Mouse (Mus musculus) kidney, postnatal 10 days (tissue): Measurements from ENCODE around the gene Slc6a16.

Source experiments
- DNase-seq: peaks from one replicate; pipeline ENCODE4 v3.0.0; 2021; ENCODE audit warnings: mixed read lengths

Slc6a16 gene

DNA sequence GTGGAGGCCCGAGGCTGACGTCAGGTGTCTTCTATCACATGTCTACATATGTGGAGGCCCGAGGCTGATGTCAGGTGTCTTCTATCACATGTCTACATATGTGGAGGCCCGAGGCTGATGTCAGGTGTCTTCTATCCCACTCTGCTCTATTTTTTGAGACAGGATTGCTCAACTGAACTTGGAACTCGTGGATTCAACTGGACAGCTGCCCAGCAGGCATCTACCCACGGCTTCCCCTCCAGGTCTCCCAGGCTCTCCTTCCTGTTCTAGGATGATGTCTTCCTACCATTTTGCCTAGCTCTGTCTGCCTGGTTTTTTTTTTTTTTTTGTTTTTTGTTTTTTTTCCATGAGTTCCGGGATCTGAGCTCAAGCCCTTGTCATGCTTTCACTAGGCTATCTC lies 14.9 kb downstream of the Slc6a16 start:
- DNase-seq: peak; percentile 34

DNA sequence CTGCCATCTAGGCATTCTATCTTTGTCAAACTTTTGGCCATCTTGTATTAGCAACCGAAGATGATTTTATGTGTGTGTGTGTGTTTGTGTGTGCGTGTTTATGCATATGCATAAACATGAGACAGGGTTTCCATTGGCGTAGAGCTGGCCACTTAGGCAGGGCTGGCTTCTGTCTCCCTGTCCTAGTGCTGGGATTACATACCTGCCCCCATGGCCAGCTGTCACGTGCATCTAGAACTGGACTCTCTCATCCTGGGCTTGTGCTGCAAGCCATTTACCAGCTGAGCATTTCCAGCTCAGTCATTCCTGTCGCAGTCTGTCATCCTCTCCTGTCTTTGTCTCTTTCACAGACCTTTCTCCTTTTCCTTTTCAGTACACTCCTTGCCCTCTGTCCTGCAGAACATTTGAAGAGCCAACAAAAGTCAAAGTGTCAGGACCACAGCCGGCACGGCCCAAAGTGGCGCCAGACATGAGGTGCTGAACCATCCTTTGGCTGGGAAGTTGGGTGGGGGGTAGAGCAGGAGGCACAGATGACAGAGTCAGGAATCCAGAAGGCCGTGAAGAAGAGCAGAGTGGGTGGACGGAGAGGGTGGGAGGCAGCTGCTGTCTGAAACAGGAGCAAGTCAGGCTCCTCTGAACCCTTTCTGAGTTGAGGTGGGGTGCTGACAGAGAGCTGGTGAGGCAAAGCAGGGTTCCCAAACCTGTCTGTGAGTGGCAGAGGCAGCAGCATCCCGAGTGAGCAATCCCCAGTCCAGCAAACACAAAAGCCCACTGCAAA lies 16.4 kb downstream of the Slc6a16 start:
- no peak for DNase-seq

DNA sequence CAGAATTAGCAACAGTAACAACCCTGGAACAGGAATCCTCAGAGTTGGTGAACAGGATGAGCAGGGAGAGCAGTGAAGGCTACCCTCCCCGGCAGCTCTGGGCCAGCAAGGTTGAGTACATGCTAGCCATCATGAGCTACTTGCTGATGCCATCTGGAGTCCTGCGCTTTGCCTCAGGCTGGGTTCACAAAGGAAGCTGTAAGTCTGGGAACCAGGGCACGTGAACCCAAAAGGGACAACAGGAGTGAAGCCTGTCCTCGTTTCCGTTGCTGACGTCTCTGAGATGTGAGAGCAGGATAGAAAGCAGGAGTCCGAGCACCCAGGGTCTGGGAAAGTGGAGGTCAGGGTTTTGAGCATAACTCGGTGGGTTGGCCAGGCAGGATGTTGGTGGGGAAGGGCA lies 18.4 kb downstream of the Slc6a16 start:
- no peak for DNase-seq

DNA sequence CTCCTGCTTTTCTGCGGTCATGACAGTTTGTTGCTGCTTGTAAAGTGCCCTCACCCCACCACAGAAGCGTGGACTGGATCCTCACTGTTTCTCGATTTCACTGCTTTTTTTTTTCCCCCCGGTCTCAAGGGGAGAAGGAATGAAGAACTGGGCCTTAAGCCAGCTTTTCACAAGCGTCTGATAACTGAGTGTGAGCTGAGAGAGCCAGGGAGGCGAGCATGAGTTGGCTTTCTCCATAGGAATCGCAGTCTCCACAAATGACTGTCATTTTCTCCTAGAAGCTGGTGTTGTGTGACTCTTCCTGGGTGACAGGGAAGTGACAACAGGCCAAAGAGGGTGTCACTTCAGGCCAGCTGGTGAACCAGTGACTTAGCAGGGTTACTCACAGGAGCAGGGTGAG lies 21.4 kb downstream of the Slc6a16 start:
- no peak for DNase-seq

DNA sequence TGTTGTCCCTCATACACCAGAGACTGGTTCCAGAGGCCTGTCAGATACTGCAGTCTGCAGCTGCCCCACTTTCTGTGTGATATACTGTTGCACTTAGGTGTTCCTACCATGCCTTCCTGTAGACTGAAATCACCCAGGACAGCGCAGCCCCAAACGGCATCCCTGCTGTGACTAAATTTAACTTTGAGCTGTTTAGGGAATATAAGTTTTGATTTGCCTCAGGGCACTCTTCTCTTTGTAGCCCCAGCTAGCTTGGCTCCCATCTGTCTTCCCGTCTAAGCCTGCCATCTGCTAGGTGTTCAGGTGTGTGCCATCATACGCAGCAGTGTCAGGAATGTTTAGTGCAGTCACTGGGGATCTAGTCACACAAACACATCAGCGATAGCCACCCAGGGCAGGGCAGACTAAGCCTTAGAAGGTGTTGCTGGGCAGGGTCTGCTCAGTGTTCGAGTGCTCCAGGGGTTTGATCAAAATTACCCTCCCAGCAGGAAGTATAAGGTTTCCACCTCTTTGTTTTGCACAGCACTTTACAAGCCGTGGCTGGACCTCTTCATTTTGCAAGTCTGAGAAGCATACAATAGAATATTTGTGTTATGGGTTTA lies 22.2 kb downstream of the Slc6a16 start:
- DNase-seq: no peak

DNA sequence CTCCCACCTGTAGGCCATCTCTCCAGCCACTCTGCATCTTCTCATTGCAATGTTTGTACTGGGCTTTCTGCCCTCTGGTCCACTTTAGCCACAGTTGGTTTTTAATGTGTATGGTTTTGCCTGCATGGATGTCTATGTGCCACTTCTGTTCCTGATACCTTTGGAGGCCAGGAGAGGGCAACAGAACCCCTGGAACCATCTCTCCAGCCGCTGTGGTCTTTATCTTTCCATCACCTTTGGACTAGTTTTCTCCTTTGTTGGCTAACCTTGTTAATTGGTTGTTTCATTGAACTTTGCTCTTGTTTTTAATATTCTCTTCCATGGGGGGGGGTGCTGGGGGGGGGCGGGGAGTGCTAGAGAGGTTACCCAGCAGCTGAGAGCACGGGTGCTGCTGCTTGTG lies 23.5 kb downstream of the Slc6a16 start:
- no peak for DNase-seq

DNA sequence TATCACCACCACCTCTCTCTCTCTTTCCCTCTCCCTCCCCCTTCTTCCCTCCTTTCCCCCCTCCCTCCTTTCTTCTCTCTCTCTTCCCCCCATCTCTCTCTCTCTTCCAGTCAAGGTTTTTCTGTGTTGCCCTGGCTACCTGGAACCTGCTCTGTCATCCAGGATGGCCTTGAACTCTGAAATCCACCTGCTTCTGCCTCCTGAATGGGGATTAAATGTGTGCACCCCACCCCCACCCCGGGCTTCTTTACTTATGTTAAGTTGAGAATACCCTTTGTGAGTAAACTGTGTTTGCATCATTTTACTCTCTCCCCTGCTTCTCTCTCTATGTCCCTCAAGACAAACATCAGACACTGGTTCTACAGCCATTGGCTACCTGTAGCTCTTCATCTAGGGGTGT lies 24.6 kb downstream of the Slc6a16 start:
- DNase-seq: no peak

DNA sequence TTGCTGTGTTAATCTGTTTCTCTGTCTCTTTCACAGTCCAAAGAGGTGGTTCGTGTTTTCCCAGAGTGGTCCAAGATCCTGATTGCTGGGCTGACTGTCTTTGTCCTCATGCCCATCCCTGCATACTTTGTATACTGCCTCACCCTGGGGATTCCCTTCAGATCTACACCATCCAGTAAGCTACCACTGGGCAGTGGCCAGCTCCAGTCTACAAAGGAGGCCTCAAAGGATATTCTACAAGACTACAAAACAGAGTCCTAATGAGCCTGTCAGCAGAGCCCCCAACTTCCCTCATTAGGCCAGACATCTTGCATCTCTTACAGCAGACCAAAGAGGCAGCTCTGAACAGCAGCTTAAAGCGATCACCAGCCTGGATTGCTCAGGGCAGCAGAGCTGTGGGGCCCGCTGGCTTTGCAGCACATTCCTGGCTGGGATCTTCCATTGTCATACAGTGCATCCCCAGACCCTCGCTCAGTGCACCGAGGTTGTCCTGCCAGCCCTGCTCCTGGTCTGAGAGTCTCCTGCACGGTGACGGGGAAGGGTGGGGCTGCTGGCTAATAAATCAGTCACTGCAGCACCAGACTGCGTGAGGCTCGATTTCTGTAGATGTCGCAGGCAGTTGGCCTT lies 32.0 kb downstream of the Slc6a16 start:
- no peak for DNase-seq

DNA sequence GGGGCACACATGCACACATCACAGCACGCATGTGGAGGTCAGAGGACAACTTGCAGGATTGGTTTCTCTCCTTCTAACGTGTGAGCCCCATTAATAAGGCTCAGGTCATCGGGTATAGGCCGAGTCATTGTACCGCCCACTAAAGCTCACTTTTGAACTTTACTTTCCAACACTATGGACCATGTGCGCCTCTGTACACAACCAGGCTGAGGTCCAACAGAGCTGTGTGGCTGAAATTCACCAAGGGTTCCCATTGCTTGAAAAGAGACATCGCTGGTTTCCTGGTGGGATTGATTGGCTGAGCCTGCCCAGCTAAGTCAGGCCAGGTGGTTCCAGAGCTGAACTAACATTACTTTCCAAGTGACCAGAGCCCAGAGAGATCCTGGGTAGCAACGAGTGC lies 32.8 kb downstream of the Slc6a16 start:
- no peak for DNase-seq

DNA sequence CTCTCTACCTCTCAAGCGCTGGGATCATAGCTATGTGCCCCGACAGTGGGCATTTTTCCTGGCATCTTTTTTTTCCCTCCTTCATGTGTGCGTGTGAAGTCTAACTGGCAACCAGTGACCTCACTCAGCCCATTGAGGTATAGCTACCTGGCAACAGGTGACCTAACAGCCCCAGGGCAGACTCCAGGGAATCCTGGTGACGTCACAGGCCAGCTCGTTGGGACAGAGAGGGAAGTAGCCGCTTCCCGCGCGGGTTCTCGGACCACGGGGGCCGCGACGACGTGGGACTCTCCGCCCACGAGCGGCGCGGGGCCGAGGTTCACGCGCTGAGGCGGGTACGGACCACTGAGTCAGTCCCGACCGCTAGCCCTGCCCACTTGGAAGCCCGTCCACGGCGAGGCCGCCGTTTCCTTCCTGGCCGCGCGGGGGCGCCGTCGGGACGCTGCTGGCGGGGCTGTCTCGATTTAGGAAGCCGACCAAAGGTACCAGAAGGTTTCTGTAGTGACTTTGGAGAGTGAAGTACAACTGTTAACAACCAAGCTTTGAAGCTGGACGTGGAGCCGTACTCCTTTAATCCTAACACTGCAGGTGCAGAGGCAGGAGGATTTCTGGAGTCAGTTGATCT lies 36.4 kb downstream of the Slc6a16 start, which contains the start of gene Slc6a21:
Gene Slc6a21 (plus strand): TSS at position 378 of the 625 bp plus-strand sequence.
- DNase-seq: peak; percentile 83

DNA sequence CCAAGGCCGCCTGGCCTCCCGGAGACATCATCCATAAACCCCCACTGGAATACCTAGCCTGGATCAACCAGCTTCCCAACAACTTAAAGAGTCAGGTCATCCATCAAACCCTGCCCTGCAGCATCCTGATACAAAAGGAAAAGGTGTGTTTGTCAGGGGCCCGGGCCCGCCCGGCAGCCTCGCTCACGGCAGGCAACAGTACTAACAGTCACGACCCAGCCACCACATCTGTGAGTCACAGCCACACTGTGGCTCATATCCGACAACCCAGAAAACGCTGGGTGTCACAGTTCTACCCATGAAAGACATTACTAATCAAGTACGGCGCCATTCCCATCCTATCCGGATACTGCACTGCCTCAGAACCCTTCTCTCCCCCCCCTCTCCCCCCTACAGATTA lies 45.6 kb downstream of the Slc6a16 start:
- DNase-seq: no peak

DNA sequence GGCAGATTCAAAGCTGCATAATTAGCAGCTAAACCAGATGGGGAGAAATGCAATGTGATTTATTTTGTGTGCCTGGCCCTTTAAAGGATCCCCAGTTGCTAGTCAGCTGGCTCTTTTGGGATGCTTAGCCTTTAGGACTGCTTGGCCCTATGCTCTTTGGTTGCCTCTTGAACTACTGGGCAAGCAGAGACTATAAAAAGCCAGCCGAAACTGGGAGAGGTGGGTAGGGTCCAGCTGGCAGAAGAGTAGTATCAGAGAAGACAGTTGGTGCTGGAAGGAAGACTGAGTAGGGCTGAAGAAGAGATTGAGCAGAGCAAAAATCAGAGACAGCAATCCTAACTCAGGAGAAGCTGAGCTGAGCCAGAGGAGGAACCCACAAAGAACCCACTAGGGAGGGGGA lies 55.7 kb downstream of the Slc6a16 start:
- no peak for DNase-seq

DNA sequence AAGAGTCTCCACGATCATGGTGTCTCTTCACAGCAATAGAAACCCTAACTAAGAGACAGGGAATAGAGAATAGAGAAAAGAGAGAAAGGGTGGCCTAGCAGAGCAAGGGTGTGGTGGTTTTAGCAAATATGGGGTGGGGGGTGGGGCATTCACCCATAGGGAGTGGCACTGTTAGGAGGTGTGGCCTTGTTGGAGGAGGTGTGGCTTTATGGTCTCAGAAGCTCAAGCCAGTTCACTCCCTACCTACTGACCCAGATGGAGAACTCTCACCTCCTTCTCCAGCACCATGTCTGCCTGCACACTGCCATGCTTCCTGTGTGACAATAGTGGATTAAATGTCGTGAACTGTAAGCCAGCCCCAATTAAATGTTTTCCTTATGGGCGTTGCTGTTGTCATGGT lies 56.7 kb downstream of the Slc6a16 start:
- no peak for DNase-seq

DNA sequence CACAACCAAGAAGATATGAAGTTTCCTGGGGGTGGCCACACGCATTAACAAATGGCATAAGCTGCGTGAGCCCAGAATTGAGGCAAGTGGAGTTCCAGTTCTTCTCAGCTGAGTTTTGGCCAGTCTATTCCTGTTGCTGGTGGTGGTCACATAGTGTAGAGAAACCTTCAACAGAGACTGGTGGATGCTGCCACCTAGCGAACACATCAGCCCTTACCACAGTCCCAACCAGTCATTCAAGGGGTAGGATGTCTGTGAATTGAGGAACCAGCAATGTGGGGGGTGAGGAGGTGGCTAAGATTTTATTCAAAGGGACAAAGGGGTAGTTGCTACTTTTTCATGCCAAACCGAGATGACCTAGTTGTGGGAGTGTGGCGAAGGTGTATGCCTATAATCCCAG lies 58.9 kb downstream of the Slc6a16 start:
- DNase-seq: peak; percentile 81

DNA sequence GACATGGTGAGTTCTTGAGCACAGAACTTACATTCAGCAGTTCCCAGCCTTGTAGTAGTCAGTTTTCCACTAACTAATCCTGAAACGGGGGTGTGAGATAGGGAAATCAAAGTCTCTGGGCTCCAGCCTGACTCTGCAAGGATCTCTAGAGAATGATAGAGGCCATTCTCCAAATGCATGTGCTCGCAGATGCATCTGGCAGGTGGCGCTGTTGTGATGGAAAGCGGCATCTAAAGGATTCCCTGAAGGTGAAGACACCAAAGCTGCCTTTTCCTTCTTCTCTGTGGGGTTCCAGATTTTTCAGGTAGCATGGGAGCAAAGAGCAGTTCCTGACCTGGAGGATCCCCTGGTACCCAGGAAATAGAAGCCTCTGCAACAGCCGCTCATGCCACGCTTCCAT lies 59.4 kb downstream of the Slc6a16 start:
- peak; percentile 86 for DNase-seq

DNA sequence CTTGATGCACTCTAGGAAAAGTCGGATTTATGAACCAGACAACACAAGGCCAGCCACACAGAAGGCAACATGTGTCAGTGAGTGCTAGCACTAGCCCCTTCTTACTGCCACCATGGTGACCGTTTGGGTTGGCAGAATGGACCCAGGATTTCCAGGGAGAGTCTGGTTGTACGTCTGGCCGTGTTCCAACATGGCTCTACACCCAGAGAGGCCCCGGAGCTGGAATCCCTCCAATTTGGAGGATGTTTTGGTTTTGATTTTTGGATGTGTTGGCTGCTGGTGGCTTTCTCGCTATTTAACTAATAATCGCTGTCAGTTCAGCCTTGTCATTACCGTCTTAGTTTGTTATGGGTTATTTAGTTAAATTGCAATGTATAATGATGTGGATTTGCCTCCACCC lies 61.7 kb downstream of the Slc6a16 start:
- DNase-seq: no peak

DNA sequence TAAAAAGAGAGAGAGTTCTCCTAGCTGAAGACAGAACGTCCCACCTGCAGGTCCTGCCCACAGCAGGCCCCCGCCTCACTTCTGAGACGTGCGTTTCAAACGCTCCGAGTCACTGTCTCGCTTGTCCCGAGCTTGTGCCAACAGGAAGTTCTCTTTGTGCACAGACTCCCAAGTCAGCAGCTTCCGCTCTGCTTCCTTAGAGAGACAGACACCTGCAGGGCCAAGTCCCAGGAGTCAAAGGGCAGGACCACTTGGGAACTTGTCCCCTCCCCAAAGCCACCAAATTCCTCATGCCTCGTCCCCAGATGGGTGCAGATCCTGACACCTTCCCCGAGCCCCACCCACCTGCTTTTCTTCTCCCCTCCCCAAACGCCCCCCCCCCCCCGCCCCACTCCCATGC lies 64.0 kb downstream of the Slc6a16 start:
- DNase-seq: no peak

DNA sequence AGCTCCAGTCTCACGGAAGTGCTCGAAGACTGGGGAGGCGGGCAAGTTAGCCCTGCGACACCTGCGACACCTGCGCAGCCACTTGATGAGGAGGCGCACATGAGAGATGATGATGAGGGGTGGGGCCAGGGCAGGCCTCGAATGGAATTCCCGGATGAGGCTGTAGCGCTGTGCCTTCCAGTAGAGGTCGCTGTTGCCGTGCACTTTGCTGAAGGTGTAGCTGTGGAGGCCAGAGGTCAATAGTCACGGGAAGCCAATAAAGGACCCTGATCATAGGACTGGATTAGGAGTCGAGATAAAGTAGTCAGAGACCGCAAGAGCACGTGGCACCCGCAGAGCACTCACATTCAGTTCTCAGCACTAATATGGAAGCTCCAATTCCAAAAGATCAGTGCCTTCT lies 64.4 kb downstream of the Slc6a16 start:
- DNase-seq: peak; percentile 77

DNA sequence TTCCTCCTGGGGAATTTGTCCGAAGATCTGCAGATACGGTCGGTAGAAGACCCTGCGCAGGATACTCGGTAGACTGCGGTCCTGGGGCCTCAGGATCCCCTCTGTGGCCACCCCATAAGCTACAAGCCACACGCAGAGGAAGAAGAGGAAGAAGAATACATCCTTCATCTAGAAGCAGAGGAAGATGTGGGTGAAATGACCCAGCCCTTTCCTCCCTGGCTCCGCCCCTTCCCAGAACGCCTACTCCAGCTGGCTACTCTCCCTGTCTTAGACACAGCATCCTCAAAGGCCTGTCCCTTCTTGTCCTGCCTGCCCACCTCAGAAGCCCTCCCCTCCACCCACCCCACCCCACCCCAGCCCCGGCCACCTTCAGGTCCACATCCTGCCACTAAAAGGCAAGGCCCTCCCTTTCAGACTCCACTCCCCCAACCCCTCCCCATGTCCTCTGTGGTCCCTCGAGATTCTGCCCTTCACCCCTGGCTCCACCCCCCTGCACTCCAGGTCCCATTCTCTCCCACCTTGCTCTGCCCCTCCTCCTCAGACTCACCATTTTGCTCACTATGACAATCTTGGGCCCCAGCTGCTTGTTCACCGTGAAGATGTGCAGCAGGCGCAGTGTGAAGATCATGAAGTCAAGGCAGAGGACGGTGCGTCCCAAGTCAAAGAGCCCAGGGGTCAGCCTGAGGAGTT lies 67.8 kb downstream of the Slc6a16 start:
- peak; percentile 52 for DNase-seq

DNA sequence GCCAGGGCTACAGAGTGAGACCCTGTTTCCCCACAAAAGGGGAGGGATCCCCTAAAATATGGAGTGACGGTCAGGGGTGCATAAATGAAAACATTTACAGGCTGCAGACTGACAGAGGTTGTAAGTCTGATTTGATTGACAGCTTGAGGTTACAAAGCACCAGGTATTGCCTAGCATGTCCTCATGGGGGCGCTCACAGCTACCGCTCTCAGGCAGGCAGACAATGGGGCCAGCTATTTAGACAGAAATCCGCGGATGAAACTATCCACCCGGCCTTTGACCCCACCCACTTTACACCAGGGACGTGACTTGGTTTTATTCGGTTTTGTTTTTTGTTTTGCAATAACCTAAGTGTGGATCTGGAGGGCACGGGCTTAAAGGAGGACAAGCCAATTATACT lies 68.6 kb downstream of the Slc6a16 start:
- peak; percentile 68 for DNase-seq

DNA sequence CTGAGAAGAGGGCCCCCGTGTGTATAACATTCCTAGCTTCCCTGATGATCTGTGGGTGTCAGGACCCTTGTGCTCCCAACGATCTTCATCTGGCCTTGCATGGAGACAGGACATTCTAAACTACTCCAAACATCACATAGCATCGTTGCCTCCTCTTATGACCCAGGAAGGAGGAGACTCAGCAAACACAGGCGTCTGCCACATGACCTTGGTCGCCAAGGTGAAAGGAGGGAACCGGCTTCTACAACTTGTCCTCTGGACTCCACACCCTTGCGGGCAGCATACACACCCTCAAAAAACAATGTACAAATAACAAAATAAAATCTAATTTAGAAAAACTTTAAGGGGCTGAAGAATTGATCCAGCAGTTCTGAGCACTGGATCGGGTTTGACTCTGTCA lies 71.1 kb downstream of the Slc6a16 start:
- DNase-seq: no peak

DNA sequence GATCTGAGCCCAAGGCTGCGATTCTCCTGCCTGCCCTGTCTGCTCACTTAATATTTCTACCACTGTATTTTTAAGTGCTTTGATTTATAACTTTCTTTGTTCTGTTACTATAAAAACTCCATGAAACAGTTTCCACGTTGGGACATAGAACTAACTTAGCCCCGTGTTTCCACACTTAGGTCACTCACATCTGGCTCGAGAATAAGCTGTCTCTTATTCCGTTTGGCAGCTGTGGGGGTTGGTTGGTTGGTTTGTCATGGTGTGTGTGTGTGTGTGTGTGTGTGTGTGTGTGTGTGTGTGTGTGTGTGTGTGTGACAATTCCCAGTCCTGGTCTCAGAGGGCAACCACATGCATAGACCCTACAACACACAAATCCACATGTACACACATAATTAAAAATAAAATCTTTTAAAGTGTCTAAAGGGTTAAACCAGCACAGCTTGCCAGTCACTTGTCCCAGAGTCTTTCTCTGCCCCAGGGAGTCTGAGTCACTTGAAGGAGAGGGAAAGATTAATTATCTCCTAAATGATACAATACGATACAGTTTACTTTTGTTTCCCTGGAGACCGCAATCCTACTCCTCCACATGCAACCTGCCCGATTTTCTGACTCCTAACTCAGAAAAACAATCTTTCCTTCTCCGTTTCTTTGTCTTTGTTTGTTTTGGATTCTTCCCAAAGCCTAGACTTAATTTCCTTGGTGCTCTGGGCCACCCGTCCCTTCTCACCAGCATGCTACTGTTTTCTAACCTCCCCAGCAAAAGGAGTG lies 72.0 kb downstream of the Slc6a16 start:
- no peak for DNase-seq
